Mouse (Mus musculus) heart, postnatal 36 days (tissue): ENCODE measurements around the gene Trub2. TPM values are rescaled to one million over a fixed set of nuclear protein-coding genes. Genes with fewer than 3 reads are reported as not detected.

Source experiments
- DNase-seq, 2 experiments: peaks; one replicate each; pipeline ENCODE4 v3.0.0; 2021 to 2022
- intact Hi-C: fragments of 180-260 bp; cut with DNase I; formaldehyde crosslinking; loops from one replicate; pipeline ENCODE4 v1.15.1; 2025
- total RNA-seq, 2 experiments: library from RNA; stranded (reverse); gene quantifications; 2 replicates each; pipeline ENCODE4 v1.2.3; 2021

Gene Trub2
- 10 to 100 TPM; 32.5 to 33.1 TPM for total RNA-seq

DNA sequence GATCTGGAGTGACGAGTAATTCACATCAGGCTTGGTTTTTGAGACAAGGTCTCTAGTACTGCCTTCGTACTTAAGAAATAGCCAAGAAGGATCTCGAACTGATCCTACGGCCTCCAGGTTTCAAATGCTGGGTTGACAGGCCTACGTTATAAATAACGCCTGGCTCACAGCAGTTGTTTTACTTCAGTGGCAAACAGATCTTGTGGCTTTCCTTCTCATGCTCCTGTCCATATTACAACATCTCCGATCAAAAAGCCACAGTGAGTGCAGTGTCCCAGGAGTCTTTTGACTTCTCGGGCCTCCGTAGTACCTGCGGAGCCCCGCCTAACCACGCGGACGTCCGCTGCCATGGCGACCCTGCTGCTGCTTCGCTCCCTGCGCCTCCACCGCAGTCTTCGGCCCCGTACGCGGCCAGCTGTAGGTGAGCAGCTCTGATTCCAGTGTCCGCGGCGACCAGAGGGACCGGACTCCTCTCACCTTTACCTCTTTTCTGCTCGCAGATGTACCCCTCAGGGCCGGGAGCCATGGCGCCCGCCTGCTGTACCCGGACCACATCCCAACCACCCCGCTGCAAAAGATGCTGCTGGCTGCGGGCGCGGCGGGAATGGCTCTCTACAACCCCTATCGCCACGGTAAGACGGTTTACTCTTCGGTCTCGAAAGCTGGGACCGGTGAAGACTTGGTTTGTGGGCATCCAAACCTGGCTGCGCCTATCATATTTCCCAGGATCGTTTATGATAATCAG lies at the start of gene Trub2:
Gene Trub2 (minus strand): TSS at position 566 of the 745 bp plus-strand sequence.
- intact Hi-C loops = no loop called here
- peak; percentile 82 to 84 for DNase-seq

DNA sequence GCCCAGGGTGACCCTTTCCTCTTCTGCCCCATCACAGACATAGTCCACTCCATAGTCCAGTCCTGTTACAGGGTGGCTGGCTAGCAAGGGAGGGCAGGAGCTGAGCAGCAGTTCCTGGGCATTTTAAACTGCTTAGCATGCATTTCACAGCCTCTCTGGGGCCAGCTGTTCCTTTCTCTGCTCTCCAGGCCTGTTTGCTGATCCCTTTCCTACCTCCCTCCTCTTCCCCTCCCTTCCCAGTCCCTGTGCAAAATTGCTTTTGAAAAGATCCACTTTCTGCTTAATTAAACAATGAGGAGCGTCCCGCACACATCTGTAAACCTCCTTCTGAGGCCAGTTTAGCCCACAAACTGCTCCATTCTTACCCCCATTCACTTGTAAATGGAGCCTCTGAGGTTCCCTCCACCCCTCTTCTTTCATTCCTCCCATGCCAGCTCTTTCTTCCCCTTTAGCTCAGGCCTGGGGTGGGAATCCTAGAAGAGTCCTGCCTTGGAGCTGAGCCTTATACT lies 47.1 kb upstream of the Trub2 start:
- intact Hi-C loops = no loop called here
- DNase-seq = no peak

DNA sequence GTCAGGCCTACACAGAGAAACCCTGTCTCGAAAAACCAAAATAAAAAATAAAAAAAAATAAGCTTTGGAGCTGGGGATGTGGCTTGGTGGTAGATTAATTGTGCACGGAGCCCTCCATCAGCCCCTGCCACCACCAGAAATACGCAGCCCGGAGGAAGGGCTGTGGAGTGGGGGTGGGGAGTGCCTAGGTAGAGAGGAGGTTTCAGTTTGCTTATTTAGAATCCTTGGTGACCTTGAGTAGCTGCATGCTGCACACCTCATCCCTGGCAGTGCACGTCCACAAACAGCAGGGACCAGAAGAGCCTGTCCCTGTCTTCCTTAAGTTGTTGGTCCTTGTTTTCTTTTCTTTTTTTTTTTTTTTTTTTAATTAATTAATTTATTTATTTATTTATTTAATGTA lies 45.5 kb upstream of the Trub2 start:
- intact Hi-C loops = no loop called here
- DNase-seq = no peak

DNA sequence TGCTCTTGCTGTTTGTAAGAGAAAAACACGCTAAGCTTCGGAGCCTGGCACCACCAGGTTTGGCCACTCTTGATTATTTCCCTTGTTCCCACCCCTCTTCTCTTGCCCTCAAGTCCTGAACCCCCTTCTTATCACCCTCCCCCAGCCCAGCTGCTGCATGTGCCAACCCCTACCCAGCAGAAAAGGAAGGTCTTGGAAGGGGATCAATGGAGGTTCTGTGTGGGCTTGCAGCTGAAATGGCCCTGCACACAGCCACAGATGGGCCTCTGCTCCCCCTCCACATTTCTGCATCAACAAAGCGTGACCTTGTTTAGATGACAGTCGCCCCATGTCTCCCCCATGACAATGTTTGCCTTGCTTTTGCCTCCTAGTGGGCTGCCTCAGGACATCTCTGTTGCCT lies 42.8 kb upstream of the Trub2 start:
- DNase-seq = no peak
- intact Hi-C loops = no loop called here

DNA sequence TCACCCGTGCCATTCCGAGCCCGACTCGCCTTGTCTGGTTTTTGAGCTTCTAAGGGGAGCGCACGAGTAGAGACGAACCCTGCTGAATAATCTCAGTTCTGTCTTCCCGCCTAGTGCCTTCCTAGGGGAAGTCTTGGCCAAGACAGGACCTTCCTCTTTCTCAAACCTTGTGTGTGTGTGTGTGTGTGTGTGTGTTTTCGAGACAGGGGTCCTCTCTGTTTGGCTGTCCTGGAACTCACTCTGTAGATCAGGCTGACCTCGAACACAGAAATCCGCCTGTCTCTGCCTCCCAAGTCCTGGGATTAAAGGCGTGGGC lies 39.4 kb upstream of the Trub2 start:
- no peak for DNase-seq
- intact Hi-C loops = no loop called here

DNA sequence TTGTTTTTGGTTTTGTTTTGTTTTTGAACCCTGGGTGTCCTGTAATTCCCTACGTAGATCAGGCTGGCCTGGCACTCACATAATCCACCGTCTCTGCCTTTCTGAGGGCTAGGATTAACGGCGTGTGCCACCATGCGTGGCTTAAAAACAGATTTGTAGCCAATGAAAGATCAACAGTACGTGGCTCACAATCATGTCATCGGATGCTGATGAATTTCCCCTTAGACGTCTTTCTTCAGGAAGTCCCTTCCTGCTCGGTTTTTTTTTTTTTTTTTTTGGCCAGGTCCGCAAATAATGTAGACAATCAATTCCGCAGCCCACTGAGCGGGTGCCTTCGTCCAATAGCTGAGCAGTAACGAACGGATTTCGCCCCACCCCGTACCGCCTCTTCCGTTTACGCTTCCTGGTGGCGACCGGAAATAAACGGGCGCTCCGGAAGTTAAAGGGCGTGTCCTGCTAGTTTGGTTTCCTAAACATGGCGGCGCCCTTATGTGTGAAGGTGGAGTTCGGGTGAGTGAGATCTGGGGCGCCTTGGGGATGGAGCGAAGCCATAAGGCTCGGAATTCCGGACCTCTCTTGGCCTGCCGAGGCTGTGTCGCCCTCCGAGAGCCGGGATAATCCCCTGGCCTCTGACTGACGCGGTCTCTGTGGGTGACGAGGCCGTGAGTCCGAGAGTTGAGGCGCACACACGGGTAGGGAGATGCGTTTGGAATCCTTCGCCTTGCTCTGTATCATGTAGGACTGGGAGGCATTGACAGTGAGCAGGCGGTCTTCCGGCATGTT lies 38.8 kb upstream of the Trub2 start:
- DNase-seq = peak; percentile 94 to 95
- intact Hi-C loops = no loop called here

DNA sequence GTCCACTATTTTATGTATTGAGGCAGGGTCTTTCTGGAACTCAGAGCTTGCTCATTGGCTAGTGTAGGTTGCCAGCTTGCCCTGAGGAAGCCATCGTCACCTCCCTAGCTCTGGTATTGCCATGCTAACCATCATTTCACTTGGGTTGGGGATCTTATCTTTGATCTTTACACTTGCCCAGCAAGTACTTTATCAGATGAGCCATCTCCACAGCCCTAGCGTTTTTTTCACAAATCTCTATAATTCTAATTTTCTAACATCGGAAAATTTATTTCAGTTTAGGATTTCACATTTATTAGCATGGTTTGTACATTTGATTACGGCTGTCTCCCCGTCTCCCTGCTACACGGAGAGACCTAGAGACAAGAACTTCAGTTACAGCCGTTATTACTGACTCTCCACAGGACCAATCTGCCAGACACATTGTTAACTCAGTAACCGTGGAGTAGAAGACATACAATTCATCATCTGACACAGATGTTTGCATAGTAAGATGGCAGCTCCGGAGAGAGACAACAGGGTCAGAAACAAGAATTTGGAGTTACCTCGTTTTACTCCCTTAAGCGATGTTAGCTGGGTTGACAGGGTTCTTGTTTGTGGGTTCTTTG lies 38.1 kb upstream of the Trub2 start:
- intact Hi-C loops = no loop called here
- DNase-seq = no peak

DNA sequence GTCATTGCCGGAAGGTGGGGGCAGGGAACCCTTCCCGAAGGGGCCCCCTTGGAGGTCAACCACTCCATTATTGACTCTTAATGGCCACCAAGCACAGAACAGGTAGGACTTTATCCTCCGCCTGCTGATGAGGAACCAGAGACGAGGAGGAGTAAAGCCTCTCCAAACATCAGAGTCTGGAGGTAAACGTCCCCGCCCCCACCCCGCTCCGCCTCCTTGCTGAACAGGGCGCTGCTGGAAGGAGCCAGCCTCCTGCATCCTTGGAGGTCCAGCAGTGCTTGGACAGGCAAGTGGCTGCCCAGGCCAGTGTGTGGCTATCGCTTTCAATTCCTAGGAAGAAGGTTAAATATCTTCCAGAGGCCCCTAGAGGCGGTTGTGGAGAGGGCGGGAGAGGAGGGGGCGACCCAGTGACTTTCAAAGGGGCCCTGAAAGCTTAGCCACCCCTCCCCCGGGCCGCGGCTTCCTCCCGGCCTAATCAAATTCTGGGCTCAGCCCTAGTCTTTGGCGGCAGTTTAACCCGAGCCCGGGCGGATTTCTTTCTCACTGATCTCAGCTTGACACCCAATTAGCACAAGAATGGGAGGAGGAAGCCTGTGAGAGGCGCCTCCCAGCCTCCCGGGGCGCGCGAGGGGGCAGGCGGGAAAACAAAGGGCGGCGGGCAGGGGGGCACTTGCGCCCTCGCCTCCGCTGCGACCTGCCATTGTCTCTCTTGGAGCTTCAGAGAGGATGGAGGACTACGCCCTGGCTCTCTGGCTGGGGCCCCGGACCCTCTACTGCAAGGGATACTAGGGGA lies 31.9 kb upstream of the Trub2 start, which contains the start of gene Urm1:
Gene Urm1 (plus strand): TSS at position 51 of the 793 bp plus-strand sequence.
- intact Hi-C loops = no loop called here
- DNase-seq = peak; percentile 57 to 68

DNA sequence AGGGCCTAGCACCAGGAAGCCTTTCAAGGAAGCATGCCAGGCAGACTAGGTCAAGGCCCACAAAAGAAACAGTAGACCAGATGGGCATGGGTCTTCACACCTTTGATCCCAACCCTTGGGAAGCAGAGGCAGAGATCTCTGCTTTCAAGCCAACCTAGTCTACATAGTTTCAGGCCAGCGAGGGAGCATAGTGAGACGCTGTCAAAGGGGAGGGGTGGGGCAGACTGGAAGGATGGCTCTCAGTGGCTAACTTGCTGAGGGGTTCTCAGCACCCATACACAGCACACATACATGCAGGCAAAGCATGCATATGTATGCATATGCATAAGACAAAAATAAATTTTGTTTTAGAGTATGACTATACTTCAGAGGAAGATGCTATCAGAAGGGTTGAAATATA lies 31.1 kb upstream of the Trub2 start:
- DNase-seq = no peak
- intact Hi-C loops = loop anchor here (5.0 kb wide), 2 partner anchors 52 to 158 kb away; no protein-coding TSS in a partner anchor

DNA sequence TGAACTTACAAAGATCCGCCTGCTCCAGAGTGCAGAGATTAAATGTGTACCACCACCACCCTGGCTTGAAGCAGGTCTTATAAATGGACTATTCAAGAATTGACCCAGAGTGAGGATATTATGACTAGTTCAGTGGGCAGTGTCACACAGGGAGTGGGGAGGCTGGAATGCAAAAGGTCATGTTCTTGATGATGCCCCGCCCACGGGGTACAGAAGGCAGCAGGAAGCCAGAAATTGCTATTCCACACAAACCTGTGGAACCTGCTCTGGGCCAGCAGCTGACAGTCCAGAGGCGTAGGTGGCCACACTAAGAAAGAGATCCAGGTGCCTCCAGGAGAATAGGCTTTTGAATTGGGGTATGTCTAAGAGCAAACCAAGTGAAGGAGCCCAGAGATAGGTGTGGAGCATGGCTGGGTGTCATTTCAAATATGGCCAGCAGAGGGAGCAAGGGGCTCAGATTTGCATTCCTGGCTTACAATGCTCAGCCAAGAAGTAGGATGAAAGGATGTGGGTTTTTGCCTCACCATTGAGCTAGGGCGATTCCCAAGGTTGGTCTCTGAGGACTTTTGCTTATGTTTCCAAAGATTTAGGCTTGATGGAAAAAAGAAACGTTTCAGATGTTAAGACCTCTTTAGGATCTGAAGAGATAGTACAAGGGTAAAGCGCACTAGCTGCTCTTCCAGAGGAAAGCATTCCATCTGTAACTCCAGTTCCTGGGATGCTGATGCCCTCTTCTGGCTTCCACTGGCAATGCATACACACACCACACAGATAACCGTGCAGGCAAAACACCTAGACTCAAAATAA lies 29.3 kb upstream of the Trub2 start:
- intact Hi-C loops = loop anchor here (2.0 to 5.0 kb wide), 3 partner anchors 41 to 160 kb away; no protein-coding TSS in a partner anchor
- DNase-seq = peak; percentile 85 to 89

DNA sequence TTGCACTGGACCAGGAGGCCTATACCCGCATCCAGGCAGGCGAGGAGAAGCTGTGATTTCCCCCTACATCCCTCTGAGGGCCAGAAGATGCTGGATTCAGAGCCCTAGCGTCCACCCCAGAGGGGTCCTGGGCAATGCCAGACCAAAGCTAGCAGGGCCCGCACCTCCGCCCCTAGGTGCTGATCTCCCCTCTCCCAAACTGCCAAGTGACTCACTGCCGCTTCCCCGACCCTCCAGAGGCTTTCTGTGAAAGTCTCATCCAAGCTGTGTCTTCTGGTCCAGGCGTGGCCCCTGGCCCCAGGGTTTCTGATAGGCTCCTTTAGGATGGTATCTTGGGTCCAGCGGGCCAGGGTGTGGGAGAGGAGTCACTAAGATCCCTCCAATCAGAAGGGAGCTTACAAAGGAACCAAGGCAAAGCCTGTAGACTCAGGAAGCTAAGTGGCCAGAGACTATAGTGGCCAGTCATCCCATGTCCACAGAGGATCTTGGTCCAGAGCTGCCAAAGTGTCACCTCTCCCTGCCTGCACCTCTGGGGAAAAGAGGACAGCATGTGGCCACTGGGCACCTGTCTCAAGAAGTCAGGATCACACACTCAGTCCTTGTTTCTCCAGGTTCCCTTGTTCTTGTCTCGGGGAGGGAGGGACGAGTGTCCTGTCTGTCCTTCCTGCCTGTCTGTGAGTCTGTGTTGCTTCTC lies 27.5 kb upstream of the Trub2 start:
- no peak for DNase-seq
- intact Hi-C loops = loop anchor here (2.0 to 5.0 kb wide), 3 partner anchors 43 to 161 kb away; no protein-coding TSS in a partner anchor

DNA sequence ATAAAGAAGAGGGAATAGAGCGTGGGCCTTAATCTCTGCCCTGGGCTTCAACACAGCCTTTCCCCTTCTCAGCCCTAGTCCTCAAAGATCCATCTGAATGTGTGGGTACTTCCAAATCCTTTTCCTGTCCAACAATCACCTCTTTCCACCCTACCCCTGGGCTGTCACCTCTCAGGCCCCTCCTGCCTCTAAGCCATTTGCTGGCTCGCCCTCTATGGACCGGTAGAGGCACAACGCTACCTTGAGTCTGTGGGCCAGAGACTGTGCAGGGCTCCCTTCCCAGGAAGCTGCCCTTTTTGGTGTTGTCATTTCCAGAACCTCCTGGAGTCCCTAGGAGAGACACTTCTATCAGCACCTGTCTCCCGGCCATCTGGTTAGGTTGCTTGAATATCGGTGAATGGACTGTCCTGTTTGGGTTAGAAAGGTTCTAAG lies 15.1 kb upstream of the Trub2 start:
- DNase-seq = no peak
- intact Hi-C loops = no loop called here

DNA sequence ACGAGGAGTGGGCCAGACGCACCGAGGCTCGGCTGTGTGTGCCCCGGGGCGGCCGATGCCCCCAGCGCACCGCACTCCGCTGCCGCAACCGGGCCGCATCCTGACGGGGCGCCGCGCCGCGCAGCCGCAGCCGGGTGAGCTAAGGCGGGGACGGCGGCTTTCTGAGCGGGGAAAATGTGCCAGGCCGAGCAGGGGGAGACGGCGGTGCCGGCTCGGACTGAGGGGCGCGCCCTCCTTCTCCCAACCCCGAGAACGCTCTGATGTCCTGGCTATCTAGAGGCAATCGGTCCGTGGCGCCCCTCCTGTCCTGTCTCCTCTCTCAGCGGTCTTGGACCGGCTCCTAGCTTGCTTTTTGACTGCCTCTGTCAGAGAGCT lies 14.5 kb upstream of the Trub2 start:
- DNase-seq = no peak
- intact Hi-C loops = no loop called here

DNA sequence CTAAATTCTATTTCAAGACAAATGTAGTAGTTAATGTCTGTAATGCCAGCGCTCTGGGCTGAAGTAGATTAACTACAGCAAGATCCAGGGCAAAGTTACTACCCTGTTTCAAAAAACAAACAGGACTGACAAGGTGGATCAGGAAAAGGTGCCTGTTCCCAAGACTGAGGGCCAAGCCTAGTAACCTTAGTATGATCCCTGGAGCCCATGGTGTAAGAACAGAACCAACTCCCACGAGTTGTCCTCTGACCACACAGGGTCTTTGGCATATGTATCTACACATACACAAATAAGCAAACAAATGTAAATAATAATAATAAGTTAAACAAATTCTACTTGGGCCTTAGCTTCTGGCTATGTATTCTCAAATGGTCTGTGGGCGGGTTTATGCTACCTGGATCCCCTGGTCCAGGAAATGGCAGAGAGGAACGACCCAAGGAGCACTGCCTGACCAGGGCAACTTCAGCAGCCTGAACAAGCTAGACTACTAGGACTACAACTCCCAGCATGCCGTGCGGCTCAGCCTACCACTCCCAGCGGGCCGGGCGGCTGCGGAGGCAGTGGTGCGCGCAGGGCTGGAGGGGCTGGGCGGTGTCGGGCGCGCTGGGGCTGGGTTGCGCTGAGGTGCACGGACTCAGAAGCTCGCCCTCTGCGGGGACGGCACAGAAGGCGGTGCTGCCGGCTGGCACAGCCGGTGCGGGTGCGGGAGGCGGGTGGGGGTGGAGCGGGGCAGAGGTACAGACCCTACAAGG lies 13.9 kb upstream of the Trub2 start, which contains the start of gene Slc27a4:
Gene Slc27a4 (plus strand): TSS at position 560 of the 752 bp plus-strand sequence.
- DNase-seq = peak; percentile 94 to 96
- intact Hi-C loops = no loop called here

DNA sequence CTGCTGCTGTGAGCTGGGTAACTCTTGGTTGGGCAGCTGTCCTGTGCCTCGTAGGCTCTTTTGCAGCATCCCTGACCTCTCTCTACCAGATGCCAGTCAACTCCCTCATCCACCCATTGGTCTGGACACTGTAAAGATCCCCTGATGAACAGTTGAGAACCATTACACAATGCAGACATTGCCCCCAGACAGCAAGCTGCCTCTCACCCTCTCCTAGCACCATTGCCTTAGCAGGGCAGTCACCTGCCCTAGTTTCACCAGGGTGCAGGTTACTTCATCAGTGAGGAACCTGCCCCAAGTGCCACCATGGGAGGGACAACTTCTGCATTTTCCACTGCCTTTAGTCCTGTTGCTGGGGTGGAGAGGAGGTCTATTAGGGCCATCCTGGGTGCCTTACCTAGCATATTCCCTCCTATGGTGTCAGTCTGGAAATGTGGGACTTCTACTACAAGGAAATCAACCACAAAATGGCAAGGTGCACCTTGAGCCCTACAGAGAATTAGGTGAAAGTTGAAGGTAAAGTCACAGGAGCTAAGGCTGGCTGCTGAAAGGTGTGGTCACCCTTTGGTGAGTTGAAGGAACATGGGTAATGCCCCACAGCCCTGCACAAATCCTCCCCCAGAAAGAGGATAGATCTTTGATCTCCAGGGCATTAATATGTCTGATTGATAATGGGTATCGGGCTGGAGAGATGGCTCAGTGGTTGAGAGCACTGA lies 4.6 kb upstream of the Trub2 start:
- no peak for DNase-seq
- intact Hi-C loops = no loop called here

DNA sequence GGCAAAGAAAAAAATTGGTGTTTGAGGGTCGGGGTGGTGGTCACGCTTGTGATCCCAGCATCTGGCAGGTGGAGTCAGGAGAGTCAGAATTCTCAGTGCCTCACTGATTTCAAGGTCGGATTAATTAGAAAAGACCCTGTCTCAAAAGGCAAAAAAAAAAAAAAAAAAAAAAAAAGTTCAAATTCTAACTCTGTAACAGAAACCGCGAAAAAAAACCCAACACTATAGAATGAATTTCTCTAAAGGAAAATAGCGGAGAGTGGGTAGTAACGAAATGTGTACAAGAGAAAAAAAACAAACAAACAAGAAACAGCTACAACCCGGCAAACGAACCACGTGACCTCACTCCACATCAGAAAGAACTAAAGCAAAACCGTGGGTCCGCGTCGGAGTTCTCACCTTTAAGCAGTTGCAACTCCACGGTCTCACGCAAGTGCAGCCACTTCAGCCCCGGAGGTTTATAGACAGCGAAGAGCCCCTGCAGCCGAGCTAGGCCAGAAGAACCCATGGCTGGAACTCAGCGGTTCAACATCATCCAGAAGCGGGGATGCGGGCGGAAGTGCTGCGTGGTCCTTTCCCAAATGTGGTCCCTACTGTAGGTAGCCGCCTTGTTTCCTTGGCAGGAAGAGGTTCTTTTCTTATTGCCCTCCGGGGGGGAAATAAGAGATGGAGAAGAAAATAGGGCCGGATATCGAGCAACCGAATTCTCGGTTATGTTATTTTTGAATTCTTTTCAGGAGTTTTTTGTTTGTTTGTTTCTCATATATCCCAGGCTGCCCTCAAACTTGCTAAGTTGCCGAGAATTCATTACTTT lies 991 bp downstream of the Trub2 start, which contains the start of gene Coq4:
Gene Coq4 (plus strand): TSS at position 390 of the 814 bp plus-strand sequence.
- DNase-seq = peak; percentile 87 to 88
- intact Hi-C loops = no loop called here

DNA sequence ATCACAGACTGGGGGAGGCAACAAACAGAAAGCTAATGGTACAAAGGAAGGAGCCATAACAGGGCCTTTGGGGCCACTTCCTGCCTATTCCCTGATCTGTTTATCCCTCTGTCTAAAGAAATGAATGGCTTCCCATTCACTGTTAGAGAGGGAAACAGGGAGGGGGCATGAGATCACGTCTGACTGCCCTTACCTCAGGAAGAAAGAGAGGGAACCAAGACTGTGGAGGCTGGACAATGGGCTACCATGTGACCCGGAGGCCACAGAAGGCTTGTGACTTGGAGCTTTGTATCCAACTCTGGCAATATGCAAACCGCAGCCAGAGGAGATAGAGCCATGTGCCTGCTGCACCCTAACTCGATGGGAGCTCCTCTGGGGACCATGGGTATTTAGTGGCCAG lies 4.0 kb downstream of the Trub2 start:
- DNase-seq = no peak
- intact Hi-C loops = no loop called here
